Mouse (Mus musculus) small intestine, adult 2 months (tissue): ENCODE results near the gene Mgea5.

Experiments used
- CTCF ChIP-seq: fragments of 200-500 bp; IDR thresholded peaks from 2 replicates; pipeline ENCODE4 v1.5.1; 2012; ENCODE audit warnings: low read depth, mild to moderate bottlenecking, control low read depth, inconsistent platforms, low read length, moderate library complexity, mixed read lengths; ENCODE audit not compliant: insufficient replicate concordance, insufficient read length; ENCODE audit errors: extremely low read depth
- POLR2A ChIP-seq: fragments of 200-500 bp; IDR thresholded peaks from 2 replicates; pipeline ENCODE4 v1.6.1; 2012; ENCODE audit warnings: low read depth, mild to moderate bottlenecking, control low read depth, inconsistent platforms, low read length, moderate library complexity

DNA sequence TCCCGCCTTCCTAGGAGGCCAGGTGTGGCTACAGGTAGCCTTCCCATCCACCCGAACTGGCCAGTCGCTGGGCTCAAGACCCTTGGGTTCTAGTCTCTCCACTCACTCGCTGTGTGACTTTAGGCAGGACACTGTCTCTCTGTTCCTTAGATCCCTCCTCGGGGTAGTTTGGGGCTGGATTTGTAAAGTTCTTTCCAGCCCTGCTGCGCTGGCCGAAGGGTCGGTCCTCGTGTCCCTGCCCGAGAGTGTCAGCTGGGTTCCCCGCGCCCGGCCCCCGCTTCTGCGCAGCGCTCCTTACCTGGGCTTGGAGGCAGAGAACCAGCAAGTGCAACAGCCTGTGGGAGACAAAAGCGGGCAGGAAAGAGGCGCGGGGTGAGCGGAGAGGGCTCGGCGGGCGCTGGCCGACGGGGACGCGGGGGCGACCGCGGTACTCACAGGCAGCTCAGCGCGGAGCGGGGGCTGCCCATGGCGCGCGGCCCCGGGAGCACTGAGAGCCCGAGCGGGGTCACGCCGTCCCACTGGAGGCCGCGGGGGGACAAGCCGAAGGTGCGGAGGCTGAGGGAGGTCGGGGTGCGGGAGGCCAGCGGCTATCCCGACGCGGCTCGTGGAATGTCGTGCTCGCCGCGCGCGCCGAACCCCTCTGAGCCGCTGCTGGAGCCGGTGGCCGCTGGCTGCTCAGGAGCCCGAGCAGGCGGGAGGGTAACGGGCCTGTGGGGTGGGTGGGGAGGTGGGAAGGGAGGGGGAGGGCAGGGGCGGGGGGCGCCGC, 41.2 kb downstream of the Mgea5 start, which contains the start of gene Fgf8:
- no peak for TF ChIP-seq CTCF
- no peak for TF ChIP-seq POLR2A
